Mouse (Mus musculus): ENCODE results near the gene Ppm1b.

Gene Ppm1b

GRCm38 (mm10) chr17:84957487-84958259, 1.1 kb downstream of the Ppm1b start:
- DNase-seq (ENCODE audit: low spot score), result peak; percentile 100

GRCm38 (mm10) chr17:84958411-84958911, 1.9 kb downstream of the Ppm1b start:
- no peak for DNase-seq (ENCODE audit: low spot score)

DNA sequence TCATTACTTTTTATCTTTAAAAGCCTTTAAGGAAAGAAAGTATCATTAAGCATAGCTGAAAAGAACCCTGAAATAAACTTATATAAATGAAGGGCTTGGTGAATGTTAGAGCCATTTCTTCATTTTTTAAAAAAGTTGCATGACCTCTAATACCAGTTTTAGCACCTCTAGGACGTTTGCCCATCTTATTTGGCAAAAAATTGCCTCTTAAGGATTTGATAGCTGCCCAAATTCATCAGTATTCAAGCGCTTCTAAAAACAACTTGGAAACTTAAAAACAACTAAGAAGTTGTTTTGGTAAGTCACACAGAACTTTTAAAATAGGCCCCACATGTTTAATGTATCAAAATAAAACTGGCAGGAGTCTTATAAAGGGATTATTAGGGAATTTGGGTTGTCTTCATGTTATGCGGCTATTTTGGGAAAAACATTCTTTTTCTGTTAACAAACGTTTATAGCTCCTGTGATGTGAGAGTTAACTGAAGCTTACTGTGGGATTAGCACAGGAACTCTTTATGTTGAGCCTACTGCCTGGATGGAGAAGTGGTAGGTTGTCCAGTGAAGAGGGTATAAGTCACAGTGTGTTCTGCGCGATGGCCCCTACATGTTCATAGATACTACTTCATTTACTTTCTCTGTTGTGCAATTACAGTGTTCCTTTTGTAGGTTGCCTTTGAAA, 2.6 kb downstream of the Ppm1b start:
- no peak for DNase-seq (ENCODE audit: low spot score)

DNA sequence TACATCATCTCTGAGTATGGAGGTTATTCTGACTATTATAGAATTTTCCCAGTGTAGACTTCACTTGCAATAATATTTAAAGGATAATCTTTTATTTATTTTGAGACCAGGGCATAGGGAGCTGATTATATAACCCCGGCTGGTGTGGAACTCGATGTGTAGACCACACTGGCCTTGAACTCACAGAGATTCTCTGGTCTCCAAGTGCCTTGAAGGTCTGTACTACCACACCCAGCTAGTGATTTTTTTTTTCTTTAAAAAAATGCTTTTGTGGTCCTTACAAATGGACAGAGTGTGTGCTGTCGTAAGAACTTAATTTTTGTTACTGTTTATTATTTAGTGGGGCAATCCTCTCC, 3.1 kb downstream of the Ppm1b start:
- DNase-seq (ENCODE audit: low spot score), result no peak

DNA sequence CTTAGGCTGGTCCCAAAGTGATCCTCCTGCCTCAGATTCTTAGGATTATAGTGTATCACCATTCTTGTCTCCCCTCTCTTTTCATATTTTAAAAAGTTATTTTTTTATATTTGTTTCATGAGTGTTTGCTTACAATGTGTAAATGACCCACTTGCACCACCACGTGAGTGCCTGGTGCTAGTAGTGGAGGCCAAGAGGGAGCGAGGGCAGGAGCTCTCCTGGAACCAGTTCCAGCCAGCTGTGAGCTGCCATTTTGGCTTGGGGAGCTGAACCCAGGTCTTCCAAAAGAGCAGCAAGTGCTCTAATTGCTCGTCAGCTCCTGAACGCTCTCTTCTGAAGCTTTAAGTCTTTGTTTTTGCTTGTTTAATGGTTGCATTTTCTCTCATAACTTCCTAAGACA, 3.6 kb downstream of the Ppm1b start:
- no peak for DNase-seq (ENCODE audit: low spot score)

DNA sequence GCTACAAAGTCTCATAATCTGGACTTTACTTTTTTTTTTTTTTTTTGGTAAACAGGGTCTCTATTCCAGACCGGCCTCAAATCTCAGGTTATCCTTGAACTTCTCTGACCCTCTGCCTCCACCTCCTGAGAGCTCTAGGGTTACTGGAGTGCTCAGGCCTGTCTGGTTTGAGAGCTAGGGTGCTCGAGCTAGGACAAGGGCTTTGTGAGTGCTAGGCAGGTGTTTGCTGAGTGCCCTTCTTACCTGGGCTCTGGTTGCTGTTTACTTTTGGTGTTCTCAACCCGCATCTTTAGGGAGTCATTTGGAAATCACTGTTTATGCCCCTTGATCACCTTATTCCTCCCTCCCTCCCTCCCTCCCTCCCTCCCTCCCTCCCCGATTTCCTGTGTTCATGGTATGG, 5.5 kb downstream of the Ppm1b start:
- no peak for DNase-seq (ENCODE audit: low spot score)

DNA sequence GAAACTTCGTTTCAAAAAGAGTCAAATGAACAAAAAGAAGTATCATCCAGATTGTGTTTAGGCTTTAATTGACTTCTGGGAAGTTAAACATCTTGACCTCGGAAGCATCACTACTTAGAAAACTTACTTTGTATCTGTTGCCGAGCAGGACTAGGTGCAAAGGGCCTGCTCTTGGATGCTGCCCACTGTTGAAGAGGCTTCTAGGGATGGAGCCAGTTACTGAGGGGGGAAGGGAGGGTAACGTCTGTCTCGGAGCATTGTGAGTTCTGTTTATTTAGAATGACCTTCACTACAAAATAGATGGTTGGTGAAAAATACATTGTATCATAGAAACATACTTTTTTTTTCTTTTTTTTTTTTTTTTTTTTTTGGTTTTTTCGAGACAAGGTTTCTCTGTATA, 7.1 kb downstream of the Ppm1b start:
- DNase-seq (ENCODE audit: low spot score), result peak; percentile 66

DNA sequence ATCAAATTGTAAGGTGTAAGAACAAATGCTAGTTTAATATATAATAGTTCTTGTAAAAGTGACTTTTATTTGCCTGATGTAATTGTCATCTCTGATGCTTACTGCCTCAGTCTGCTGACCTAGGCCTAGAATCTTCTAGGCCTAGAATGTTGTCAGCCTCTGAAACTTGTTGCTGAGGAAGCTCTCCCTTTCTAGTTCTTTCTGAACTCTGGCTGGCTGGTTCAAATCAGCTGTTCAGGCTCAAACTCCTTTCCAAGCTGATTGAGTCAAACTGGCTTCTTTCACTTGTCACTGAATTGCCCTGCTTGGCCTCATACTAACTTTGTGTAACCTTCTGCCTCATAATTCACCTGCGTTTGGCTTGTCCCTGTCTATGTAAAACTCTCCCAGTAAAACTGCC, 9.7 kb downstream of the Ppm1b start:
- no peak for DNase-seq (ENCODE audit: low spot score)

DNA sequence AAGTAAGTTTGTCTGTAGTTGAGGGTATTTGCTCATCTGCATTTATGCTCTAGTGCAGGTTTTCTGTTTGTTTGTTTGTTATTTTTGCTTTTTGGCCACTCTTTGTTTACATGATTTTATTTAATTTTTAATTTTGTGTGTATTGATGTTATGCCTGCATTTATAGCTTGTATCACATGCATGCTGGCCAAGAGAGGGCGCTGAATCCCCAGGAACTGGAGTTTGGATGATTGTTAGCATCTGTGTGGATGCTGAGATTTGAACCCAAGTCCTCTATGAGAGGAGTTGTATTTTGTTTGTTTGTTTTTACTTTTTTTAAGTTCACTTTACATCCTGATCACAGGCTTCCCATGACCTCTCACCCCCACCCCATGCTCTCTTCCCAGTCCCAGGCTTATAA, 10.5 kb downstream of the Ppm1b start:
- DNase-seq (ENCODE audit: low spot score), result no peak

GRCm38 (mm10) chr17:84969916-84970315, 13.4 kb downstream of the Ppm1b start:
- DNase-seq (ENCODE audit: low spot score), result no peak

- DNase-seq (ENCODE audit: low spot score), result no peak
These were observed 25.2 kb downstream of the Ppm1b start for GRCm38 (mm10) chr17:84981721-84982120.

- DNase-seq (ENCODE audit: low spot score), result no peak
These were observed 26.2 kb downstream of the Ppm1b start for GRCm38 (mm10) chr17:84982735-84983134.

DNA sequence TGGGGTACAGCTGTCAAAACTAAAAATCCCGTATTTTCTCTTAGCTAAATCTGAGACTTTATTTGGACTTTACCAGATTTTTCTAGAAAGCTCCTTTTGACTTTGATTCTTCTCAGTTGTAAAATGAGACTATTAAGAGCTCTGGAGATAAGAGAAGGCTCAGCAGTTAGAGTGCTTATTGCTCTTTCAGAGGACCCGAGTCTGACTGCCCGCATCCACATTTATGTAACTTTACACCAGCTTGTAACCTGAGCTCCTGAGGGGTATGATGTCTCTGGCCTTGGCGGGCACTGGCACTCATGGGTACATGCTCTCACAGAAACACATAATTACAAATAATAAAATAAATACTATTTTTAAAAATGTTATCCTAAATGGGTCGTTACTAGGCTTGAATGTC, 29.8 kb downstream of the Ppm1b start:
- DNase-seq (ENCODE audit: low spot score), result no peak

GRCm38 (mm10) chr17:84987834-84988410, 31.4 kb downstream of the Ppm1b start:
- DNase-seq (ENCODE audit: low spot score), result no peak

DNA sequence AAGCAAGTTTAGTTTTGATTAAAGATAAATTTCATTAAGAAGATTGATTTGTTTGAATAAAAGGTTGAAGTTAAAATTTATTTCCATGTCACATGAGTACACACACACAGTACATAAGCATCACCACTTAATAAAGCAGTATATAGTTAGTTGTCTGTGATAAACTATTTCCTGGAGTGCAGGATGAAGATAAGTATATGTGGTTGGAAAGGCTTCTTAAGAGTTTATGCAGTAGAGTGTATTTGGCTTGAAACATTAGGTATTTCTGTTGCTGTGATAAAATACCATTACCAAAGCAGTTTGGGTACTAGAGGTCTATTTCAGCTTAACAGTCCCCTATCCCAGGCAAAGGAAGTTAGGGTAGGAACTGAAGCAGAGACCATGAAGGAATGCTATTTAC, 32.0 kb downstream of the Ppm1b start:
- DNase-seq (ENCODE audit: low spot score), result no peak

GRCm38 (mm10) chr17:84995844-84996243, 39.3 kb downstream of the Ppm1b start:
- no peak for DNase-seq (ENCODE audit: low spot score)

- DNase-seq (ENCODE audit: low spot score), result no peak
These were observed 41.1 kb downstream of the Ppm1b start for GRCm38 (mm10) chr17:84997639-84998038.

DNA sequence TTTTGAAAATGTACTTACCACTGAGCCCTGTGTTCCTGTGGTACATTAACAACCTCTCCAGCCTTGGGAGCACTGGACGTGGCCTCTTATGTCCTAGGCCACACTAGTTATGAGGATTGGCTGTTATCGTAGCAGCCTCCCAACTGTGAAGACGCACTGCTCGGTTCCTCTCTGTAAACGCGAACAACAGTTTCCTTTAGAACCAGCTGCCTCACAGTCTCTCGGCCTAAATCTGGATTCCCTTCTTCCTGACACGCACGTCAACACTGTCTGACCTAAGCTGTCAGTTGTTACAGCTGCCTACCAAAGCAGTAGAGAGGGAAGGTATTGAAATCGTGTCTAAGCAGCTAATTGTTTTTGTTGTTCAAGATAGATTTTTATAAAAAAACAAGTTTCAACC, 43.1 kb downstream of the Ppm1b start:
- no peak for DNase-seq (ENCODE audit: low spot score)

DNA sequence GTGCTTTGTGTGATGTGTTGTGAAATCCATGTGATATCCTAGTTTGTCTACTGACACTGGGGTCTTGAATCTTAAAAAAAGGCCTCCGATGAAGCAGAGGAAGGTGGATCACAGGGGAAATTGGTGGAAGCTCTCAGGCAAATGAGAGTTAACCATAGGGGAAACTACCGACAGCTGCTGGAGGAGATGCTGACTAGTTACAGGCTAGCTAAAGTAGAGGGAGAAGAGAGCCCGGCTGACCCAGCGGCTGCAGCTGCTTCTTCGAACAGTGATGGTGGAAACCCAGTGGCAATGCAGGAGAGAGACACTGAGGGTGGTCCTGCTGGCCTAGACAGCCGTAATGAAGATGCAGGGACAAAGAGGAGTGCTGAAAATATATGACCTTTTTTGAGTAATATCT, 56.9 kb downstream of the Ppm1b start:
- DNase-seq (ENCODE audit: low spot score), result no peak

DNA sequence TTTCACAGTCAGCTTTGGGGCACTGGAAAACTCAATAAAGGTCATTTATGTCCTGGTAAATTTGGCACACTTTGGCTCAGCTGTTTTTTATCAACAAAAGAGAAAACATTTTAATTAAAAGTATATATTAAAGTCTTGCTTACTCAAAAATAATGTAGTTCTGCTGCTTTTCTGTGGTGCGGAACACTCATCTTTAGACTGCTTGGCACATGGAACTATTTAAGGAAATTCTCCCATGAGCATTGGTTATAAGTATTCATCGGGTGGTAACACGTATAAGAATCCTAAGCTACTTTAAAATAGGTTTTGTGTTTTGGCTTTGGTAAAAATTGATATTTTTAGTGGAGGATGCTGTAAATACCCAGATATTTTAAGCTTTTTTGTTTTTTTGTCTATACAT, 58.1 kb downstream of the Ppm1b start:
- no peak for DNase-seq (ENCODE audit: low spot score)

GRCm38 (mm10) chr17:85018344-85018743, 61.8 kb downstream of the Ppm1b start:
- no peak for DNase-seq (ENCODE audit: low spot score)

DNA sequence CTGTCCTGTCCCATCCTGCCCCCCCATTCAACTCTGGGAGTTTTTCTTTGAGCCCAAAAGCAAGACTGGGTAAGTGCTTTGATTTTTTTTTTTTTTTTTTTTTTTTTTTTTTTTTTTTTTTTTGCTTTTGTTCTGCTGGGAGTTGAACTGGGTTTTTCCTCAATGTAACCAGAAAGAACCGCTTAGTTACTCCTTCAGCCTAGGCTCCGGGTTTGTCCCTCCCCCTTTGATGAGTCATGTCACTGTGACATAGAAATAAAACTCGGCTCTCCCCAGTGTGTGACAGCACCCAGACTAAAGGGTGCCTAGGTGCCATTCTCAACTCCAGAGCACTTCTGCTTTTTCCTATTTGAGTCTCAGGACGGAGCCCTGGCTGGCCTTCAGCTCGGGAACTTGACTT, 62.3 kb downstream of the Ppm1b start:
- no peak for DNase-seq (ENCODE audit: low spot score)

- no peak for DNase-seq (ENCODE audit: low spot score)
These were observed 63.8 kb downstream of the Ppm1b start for GRCm38 (mm10) chr17:85020343-85020742.
